In the genomic region with DNA sequence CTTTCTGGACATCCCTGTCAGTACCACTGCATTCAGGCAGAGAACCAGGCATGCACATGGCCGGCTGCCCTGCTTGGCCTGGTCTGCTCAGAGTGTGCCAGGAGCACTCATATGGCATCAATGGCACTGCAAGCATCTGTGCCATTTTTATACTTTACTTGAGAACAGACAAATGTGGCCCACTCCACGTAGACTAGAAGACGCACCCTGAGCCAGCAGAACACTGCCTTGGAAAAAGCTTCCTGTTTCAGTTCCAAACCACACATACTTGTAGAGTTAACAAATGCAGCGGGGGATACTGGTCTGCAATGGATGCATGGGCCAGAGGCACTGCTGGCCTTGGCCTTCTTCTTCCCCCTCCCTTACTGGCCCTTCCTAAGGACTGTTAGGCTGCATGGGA, we compare ENCODE assay signal across 8 mouse cellular contexts.
DNase-seq lines count a peak whose midpoint lies in the region; ATAC-seq and TF ChIP-seq lines count a peak whose summit lies in the region.

No protein-coding gene starts in this region.

- H3K9ac ChIP-seq in hindbrain, postnatal 0 days (replicated peaks; ENCODE audit: low read length): no peak overlapping the region

- no peaks in the 10 kb centered on the region for H3K27me3 ChIP-seq in hindbrain, postnatal 0 days (ENCODE audit: insufficient read depth, low read length)

- no peak for ATAC-seq in cerebellum, adult (ENCODE audit: insufficient number of reproducible peaks, low FRiP score, low TSS enrichment)
- ATAC-seq in megakaryocyte progenitor cell, adult 5-6 weeks (replicated peaks; ENCODE audit: poor library complexity): peak; percentile 55
- no peak for ATAC-seq in hindbrain, postnatal 0 days

- intact Hi-C loops in left cerebral cortex, postnatal 4 days (cut with DNase I): no loop called here
- intact Hi-C loops in left cerebral cortex, postnatal 10 days (cut with DNase I): no loop called here
- intact Hi-C loops in gastrocnemius, adult 2 months (cut with DNase I): no loop called here

- H3K4me2 ChIP-seq in hindbrain, postnatal 0 days (ENCODE audit: low read depth, low read length): no peak overlapping the region

- H3K4me3 ChIP-seq in gastrocnemius, adult 2 months: no peak overlapping the region
- no peak overlapping the region for H3K4me3 ChIP-seq in hindbrain, postnatal 0 days (ENCODE audit: low read length)

- H3K36me3 ChIP-seq in hindbrain, postnatal 0 days (ENCODE audit: insufficient read depth, low read length): no peaks in the 10 kb centered on the region; the same call in 1 of the 2 replicates

- H3K9me3 ChIP-seq in hindbrain, postnatal 0 days (ENCODE audit: low read length): no peaks in the 10 kb centered on the region

- TF ChIP-seq CTCF in gastrocnemius, adult 2 months (IDR thresholded peaks at IDR 0.05): no peak
- no peak for TF ChIP-seq CTCF in hindbrain, postnatal 0 days (IDR thresholded peaks at IDR 0.05; ENCODE audit: low read depth)

- peak; percentile 34 to 44 for DNase-seq in cerebellum, adult 18-20 months
- DNase-seq in left cerebral cortex, postnatal 4 days: peak; percentile 35
- no peak for DNase-seq in left cerebral cortex, postnatal 10 days (ENCODE audit: extremely low spot score in 1 of 2, low spot score in 2 of 2)
- DNase-seq in gastrocnemius, adult 2 months: peak; percentile 68
- DNase-seq in hindbrain, postnatal 0 days (ENCODE audit: low spot score): no peak
- no peak for DNase-seq in c-Kit-positive CD71-positive TER-119-positive erythroid progenitor cells, embryonic 14.5 days (ENCODE audit: low spot score)

- H3K4me1 ChIP-seq in hindbrain, postnatal 0 days (ENCODE audit: insufficient read depth, low read length): no peaks in the 10 kb centered on the region

- WGBS in hindbrain, postnatal 0 days: 65% methylated on average over 4 of the region's 4 CpGs

- H3K27ac ChIP-seq in gastrocnemius, adult 2 months: peak overlapping the region; percentile 85
- H3K27ac ChIP-seq in hindbrain, postnatal 0 days: no peak overlapping the region

Comparison
In these comparisons a context has a peak if more than half of its experiments do, and no peak if none do; other contexts are left out.
1. DNase-seq: peak in cerebellum, adult 18-20 months (2 of 2), left cerebral cortex, postnatal 4 days (single experiment) and gastrocnemius, adult 2 months (single experiment); none in left cerebral cortex, postnatal 10 days (0 of 2), hindbrain, postnatal 0 days (single experiment) and c-Kit-positive CD71-positive TER-119-positive erythroid progenitor cells, embryonic 14.5 days (single experiment).